In genomic region chr2:31845512-31845895, GRCm38 (mm10) we compare ENCODE assay signal across 9 mouse cellular contexts. TPM values are rescaled to one million over a fixed set of nuclear protein-coding genes. Genes with fewer than 3 reads are reported as not detected.
DNase-seq lines count a peak whose midpoint lies in the region; ATAC-seq lines count a peak whose summit lies in the region.
"Had no signal": no experiment of that assay in that cellular context is flagged by ENCODE, and none has a peak within 500 bp of the region (broad histone marks: within the 10 kb centered on the region; RNA-seq: fewer than 3 reads in every experiment).

No protein-coding gene starts in this region.

- H3K27ac ChIP-seq in heart, embryonic 15.5 days: no peak overlapping the region
- no peak overlapping the region for H3K27ac ChIP-seq in brown adipose tissue, adult 24 weeks (replicated peaks; ENCODE audit: low read depth, low read length)
- H3K27ac ChIP-seq in hindbrain, embryonic 14.5 days: no peak overlapping the region
- H3K27ac ChIP-seq in midbrain, embryonic 14.5 days (replicated peaks; ENCODE audit: low read depth, low read length): no peak overlapping the region

- peak overlapping the region; percentile 48 for H3K9ac ChIP-seq in heart, embryonic 15.5 days
- peak overlapping the region; percentile 61 for H3K9ac ChIP-seq in hindbrain, embryonic 14.5 days
- H3K9ac ChIP-seq in midbrain, embryonic 14.5 days (replicated peaks; ENCODE audit: low read length): peak overlapping the region; percentile 56

- no peaks in the 10 kb centered on the region for H3K9me3 ChIP-seq in heart, embryonic 15.5 days (replicated peaks)
- no peaks in the 10 kb centered on the region for H3K9me3 ChIP-seq in hindbrain, embryonic 14.5 days (ENCODE audit: control insufficient read depth, low read length)
- no peaks in the 10 kb centered on the region for H3K9me3 ChIP-seq in midbrain, embryonic 14.5 days (ENCODE audit: control insufficient read depth, low read length)

- 3% methylated on average over 25 of the region's 26 CpGs for WGBS in heart, embryonic 15.5 days
- 1% methylated on average over 23 of the region's 26 CpGs for WGBS in hindbrain, embryonic 14.5 days
- under 1% methylated on average over 26 of the region's 26 CpGs for WGBS in midbrain, embryonic 14.5 days

- no peak for ATAC-seq in heart, embryonic 15.5 days (replicated peaks; ENCODE audit: insufficient number of reproducible peaks, insufficient read depth, low FRiP score, low read depth)
- peak; percentile 15; the same call in 1 of the 2 replicates for ATAC-seq in hindbrain, embryonic 14.5 days (ENCODE audit: low FRiP score)
- ATAC-seq in midbrain, embryonic 14.5 days (ENCODE audit: low FRiP score, low TSS enrichment): peak; percentile 21; the same call in 1 of the 2 replicates

- peaks cover 22% of the 10 kb centered on the region for H3K4me1 ChIP-seq in heart, embryonic 15.5 days (replicated peaks)
- peaks cover 3% of the 10 kb centered on the region; the same call in 1 of the 2 replicates for H3K4me1 ChIP-seq in brown adipose tissue, adult 24 weeks (ENCODE audit: control insufficient read depth, insufficient read depth, insufficient read length, low read length)
- peaks cover 10% of the 10 kb centered on the region for H3K4me1 ChIP-seq in hindbrain, embryonic 14.5 days (replicated peaks; ENCODE audit: control insufficient read depth, insufficient read depth, low read length)
- peaks cover 21% of the 10 kb centered on the region for H3K4me1 ChIP-seq in midbrain, embryonic 14.5 days (ENCODE audit: control insufficient read depth, insufficient read depth, low read length)

- no peaks in the 10 kb centered on the region for H3K36me3 ChIP-seq in heart, embryonic 15.5 days
- no peaks in the 10 kb centered on the region for H3K36me3 ChIP-seq in hindbrain, embryonic 14.5 days (replicated peaks; ENCODE audit: control insufficient read depth, insufficient read depth)
- H3K36me3 ChIP-seq in midbrain, embryonic 14.5 days (ENCODE audit: control insufficient read depth, insufficient read depth, low read length): no peaks in the 10 kb centered on the region

- peak overlapping the region; percentile 100 for H3K4me2 ChIP-seq in heart, embryonic 15.5 days
- H3K4me2 ChIP-seq in hindbrain, embryonic 14.5 days (replicated peaks): peak overlapping the region; percentile 93
- peak overlapping the region; percentile 81 for H3K4me2 ChIP-seq in midbrain, embryonic 14.5 days (ENCODE audit: low read length)

- H3K27me3 ChIP-seq in heart, embryonic 15.5 days: peaks cover 75% of the 10 kb centered on the region
- H3K27me3 ChIP-seq in hindbrain, embryonic 14.5 days (ENCODE audit: control insufficient read depth, insufficient read depth, low read length): peaks cover 33% of the 10 kb centered on the region
- peaks cover 41% of the 10 kb centered on the region for H3K27me3 ChIP-seq in midbrain, embryonic 14.5 days (ENCODE audit: control insufficient read depth, insufficient read depth, low read length)

- H3K4me3 ChIP-seq in heart, embryonic 15.5 days: peak overlapping the region; percentile 62
- peak overlapping the region; percentile 52 for H3K4me3 ChIP-seq in brown adipose tissue, adult 24 weeks (ENCODE audit: insufficient read depth, low read depth, low read length)
- peak overlapping the region; percentile 53 for H3K4me3 ChIP-seq in hindbrain, embryonic 14.5 days (replicated peaks; ENCODE audit: low read length)
- peak overlapping the region; percentile 47 for H3K4me3 ChIP-seq in midbrain, embryonic 14.5 days (replicated peaks; ENCODE audit: low read depth, low read length)

- DNase-seq in heart, adult 9 months (ENCODE audit: low spot score in 2 of 2): no peak
- no peak for DNase-seq in hindbrain, embryonic 14.5 days (ENCODE audit: low spot score)
- DNase-seq in midbrain, embryonic 14.5 days: no peak
- DNase-seq in urinary bladder, adult 2 months (ENCODE audit: low spot score): no peak
- DNase-seq in cerebellum, adult 11-12 months: no peak
- DNase-seq in adrenal gland, adult 8-10 months: no peak

RNA-seq across cellular contexts. Expression of gene Fibcd1, which starts 0.3 kb away (rescaled TPM):
- not detected in 2 replicates for polyA plus RNA-seq in heart, embryonic 15.5 days (2015; fragmentation: Nextera tagmentation; extraction: Ambion mirVana)
- polyA plus RNA-seq in brown adipose tissue, adult 24 weeks (2012; ENCODE audit: insufficient read depth, insufficient read length, missing spikeins): not detected in 2 replicates
- 5.0 and 5.6 TPM in 2 replicates for polyA plus RNA-seq in hindbrain, embryonic 14.5 days (2014; fragmentation: Nextera tagmentation; extraction: Ambion mirVana)
- 14.8 and 18.8 TPM in 2 replicates for polyA plus RNA-seq in midbrain, embryonic 14.5 days (2014; fragmentation: Nextera tagmentation; extraction: Ambion mirVana)
- 0.01 and 0.04 TPM in 2 replicates for polyA plus RNA-seq in urinary bladder, adult 2 months (2012; rRNA removed)
- under 1 TPM; 0.09 to 0.13 (median 0.11) TPM for total RNA-seq in adrenal gland, adult 8-10 months (2022)

RNA-seq across cellular contexts. Expression of gene Qrfp, which starts 35.1 kb away (rescaled TPM):
- 0.04 and 0.18 TPM in 2 replicates for polyA plus RNA-seq in heart, embryonic 15.5 days (2015; fragmentation: Nextera tagmentation; extraction: Ambion mirVana)
- not detected in 2 replicates for polyA plus RNA-seq in brown adipose tissue, adult 24 weeks (2012; ENCODE audit: insufficient read depth, insufficient read length, missing spikeins)
- polyA plus RNA-seq in hindbrain, embryonic 14.5 days (2014; fragmentation: Nextera tagmentation; extraction: Ambion mirVana): not detected in 2 replicates
- polyA plus RNA-seq in midbrain, embryonic 14.5 days (2014; fragmentation: Nextera tagmentation; extraction: Ambion mirVana): 0.13 TPM in 1 of 2 replicates, not detected in the other
- 0.03 TPM in 2 replicates for polyA plus RNA-seq in urinary bladder, adult 2 months (2012; rRNA removed)
- not detected for total RNA-seq in adrenal gland, adult 8-10 months (2022)
- total RNA-seq: layer of hippocampus, postnatal 14 days had no signal

RNA-seq across cellular contexts. Expression of gene Lamc3, which starts 41.6 kb away (rescaled TPM):
- polyA plus RNA-seq in heart, embryonic 15.5 days (2015; fragmentation: Nextera tagmentation; extraction: Ambion mirVana): 0.43 and 0.68 TPM in 2 replicates
- polyA plus RNA-seq in brown adipose tissue, adult 24 weeks (2012; ENCODE audit: insufficient read depth, insufficient read length, missing spikeins): 2.4 and 3.7 TPM in 2 replicates
- 4.9 and 6.1 TPM in 2 replicates for polyA plus RNA-seq in hindbrain, embryonic 14.5 days (2014; fragmentation: Nextera tagmentation; extraction: Ambion mirVana)
- polyA plus RNA-seq in midbrain, embryonic 14.5 days (2014; fragmentation: Nextera tagmentation; extraction: Ambion mirVana): 1.1 and 6.6 TPM in 2 replicates
- 2.8 and 4.1 TPM in 2 replicates for polyA plus RNA-seq in urinary bladder, adult 2 months (2012; rRNA removed)
- 10 to 100 TPM; 18.8 to 22.1 (median 20.7) TPM for total RNA-seq in adrenal gland, adult 8-10 months (2022)
